17 mouse cellular contexts compared by ENCODE assay signal in genomic region chr11:120641255-120641654, GRCm38 (mm10). TPM values are rescaled to one million over a fixed set of nuclear protein-coding genes. Genes with fewer than 3 reads are reported as not detected.
DNase-seq lines count a peak whose midpoint lies in the region; ATAC-seq lines count a peak whose summit lies in the region.
"Had no signal": no experiment of that assay in that cellular context is flagged by ENCODE, and none has a peak within 500 bp of the region (broad histone marks: within the 10 kb centered on the region; RNA-seq: fewer than 3 reads in every experiment).

No protein-coding gene starts in this region.

- no peak for ATAC-seq in forebrain, embryonic 11.5 days (replicated peaks; ENCODE audit: low FRiP score)
- ATAC-seq in kidney, embryonic 15.5 days (replicated peaks; ENCODE audit: low FRiP score): no peak
- no peak for ATAC-seq in neural tube, embryonic 12.5 days (ENCODE audit: low FRiP score, low read depth)
- ATAC-seq in neural tube, embryonic 15.5 days (ENCODE audit: low FRiP score): no peak
- ATAC-seq: CD4-positive, CD25-positive, alpha-beta regulatory T cell, adult 4 months; liver, embryonic 12.5 days had no signal

- DNase-seq in forebrain, embryonic 10.5 days (ENCODE audit: extremely low spot score, low spot score): no peak
- DNase-seq in forebrain, embryonic 11.5 days (ENCODE audit: low spot score): no peak
- no peak for DNase-seq in kidney, adult 11 months
- no peak for DNase-seq in ovary, postnatal 14 days (ENCODE audit: low spot score)
- no peak for DNase-seq in retina, postnatal 1 day
- DNase-seq: cerebellum, postnatal 14 days; embryo, embryonic 11 days; gastrocnemius, postnatal 10 days; heart, postnatal 14 days; kidney, adult 8-10 months; thymus, postnatal 14 days had no signal

- peaks cover 42% of the 10 kb centered on the region for H3K4me1 ChIP-seq in forebrain, embryonic 10.5 days
- H3K4me1 ChIP-seq in forebrain, embryonic 11.5 days (replicated peaks; ENCODE audit: control insufficient read depth, insufficient read depth, low read length): peaks cover 10% of the 10 kb centered on the region; the same call in 1 of the 2 replicates
- H3K4me1 ChIP-seq in kidney, embryonic 15.5 days: peaks cover 18% of the 10 kb centered on the region
- H3K4me1 ChIP-seq in neural tube, embryonic 12.5 days: peaks cover 21% of the 10 kb centered on the region
- peaks cover 15% of the 10 kb centered on the region for H3K4me1 ChIP-seq in neural tube, embryonic 15.5 days

- no peak overlapping the region for H3K9ac ChIP-seq in forebrain, embryonic 11.5 days (ENCODE audit: low read length)
- 0 out of 2 replicates have a peak overlapping the region, but pooled peaks have one; percentile 17 for H3K9ac ChIP-seq in kidney, embryonic 15.5 days
- peak overlapping the region; percentile 33 for H3K9ac ChIP-seq in neural tube, embryonic 12.5 days
- H3K9ac ChIP-seq in neural tube, embryonic 15.5 days (replicated peaks): no peak overlapping the region; the same call in 1 of the 2 replicates
- H3K9ac ChIP-seq: liver, embryonic 12.5 days had no signal

- H3K4me3 ChIP-seq in forebrain, embryonic 10.5 days: peak overlapping the region; percentile 9; the same call in 1 of the 2 replicates
- no peak overlapping the region for H3K4me3 ChIP-seq in forebrain, embryonic 11.5 days (ENCODE audit: low read depth, low read length)
- H3K4me3 ChIP-seq in kidney, embryonic 15.5 days (replicated peaks): no peak overlapping the region
- no peak overlapping the region for H3K4me3 ChIP-seq in neural tube, embryonic 12.5 days
- no peak overlapping the region for H3K4me3 ChIP-seq in neural tube, embryonic 15.5 days (replicated peaks)
- H3K4me3 ChIP-seq: liver, embryonic 12.5 days; lung, embryonic 15.5 days had no signal

- H3K27me3 ChIP-seq in forebrain, embryonic 10.5 days (ENCODE audit: poor library complexity, severe bottlenecking): peaks cover 17% of the 10 kb centered on the region
- no peaks in the 10 kb centered on the region for H3K27me3 ChIP-seq in forebrain, embryonic 11.5 days (ENCODE audit: control insufficient read depth, insufficient read depth, low read length)
- peaks cover 6% of the 10 kb centered on the region; the same call in 1 of the 2 replicates for H3K27me3 ChIP-seq in kidney, embryonic 15.5 days
- 0 out of 2 replicates have a peak, but pooled peaks cover 6% of the 10 kb centered on the region for H3K27me3 ChIP-seq in neural tube, embryonic 12.5 days (replicated peaks)
- no peaks in the 10 kb centered on the region for H3K27me3 ChIP-seq in neural tube, embryonic 15.5 days (replicated peaks)

- H3K36me3 ChIP-seq in forebrain, embryonic 10.5 days (replicated peaks): no peaks in the 10 kb centered on the region
- H3K36me3 ChIP-seq in forebrain, embryonic 11.5 days (ENCODE audit: control insufficient read depth, insufficient read depth, low read length): no peaks in the 10 kb centered on the region
- H3K36me3 ChIP-seq in kidney, embryonic 15.5 days: no peaks in the 10 kb centered on the region
- no peaks in the 10 kb centered on the region for H3K36me3 ChIP-seq in neural tube, embryonic 12.5 days
- no peaks in the 10 kb centered on the region for H3K36me3 ChIP-seq in neural tube, embryonic 15.5 days
- H3K36me3 ChIP-seq: liver, embryonic 12.5 days; lung, embryonic 15.5 days had no signal

- WGBS in forebrain, embryonic 10.5 days: 68% methylated on average over 9 of the region's 9 CpGs
- WGBS in forebrain, embryonic 11.5 days: 71% methylated on average over 9 of the region's 9 CpGs
- WGBS in kidney, embryonic 15.5 days: 49% methylated on average over 9 of the region's 9 CpGs
- WGBS in neural tube, embryonic 12.5 days: 68% methylated on average over 9 of the region's 9 CpGs
- WGBS in neural tube, embryonic 15.5 days: 63% methylated on average over 9 of the region's 9 CpGs

- H3K9me3 ChIP-seq in forebrain, embryonic 10.5 days: no peaks in the 10 kb centered on the region
- no peaks in the 10 kb centered on the region for H3K9me3 ChIP-seq in forebrain, embryonic 11.5 days (ENCODE audit: control insufficient read depth, low read length)
- no peaks in the 10 kb centered on the region for H3K9me3 ChIP-seq in kidney, embryonic 15.5 days (replicated peaks)
- H3K9me3 ChIP-seq in neural tube, embryonic 12.5 days: no peaks in the 10 kb centered on the region
- H3K9me3 ChIP-seq in neural tube, embryonic 15.5 days (replicated peaks): no peaks in the 10 kb centered on the region
- H3K9me3 ChIP-seq: liver, embryonic 12.5 days; lung, embryonic 15.5 days had no signal

- H3K27ac ChIP-seq in forebrain, embryonic 10.5 days: no peak overlapping the region
- no peak overlapping the region for H3K27ac ChIP-seq in forebrain, embryonic 11.5 days (ENCODE audit: low read depth, low read length)
- no peak overlapping the region for H3K27ac ChIP-seq in kidney, embryonic 15.5 days
- H3K27ac ChIP-seq in neural tube, embryonic 12.5 days: no peak overlapping the region
- H3K27ac ChIP-seq in neural tube, embryonic 15.5 days (replicated peaks): no peak overlapping the region
- H3K27ac ChIP-seq: liver, embryonic 12.5 days; lung, embryonic 15.5 days had no signal

- H3K4me2 ChIP-seq in forebrain, embryonic 11.5 days (ENCODE audit: low read depth, low read length, severe bottlenecking): no peak overlapping the region
- no peak overlapping the region for H3K4me2 ChIP-seq in kidney, embryonic 15.5 days
- H3K4me2 ChIP-seq in neural tube, embryonic 12.5 days (replicated peaks): peak overlapping the region; percentile 12; the same call in 1 of the 2 replicates
- H3K4me2 ChIP-seq in neural tube, embryonic 15.5 days: no peak overlapping the region
- H3K4me2 ChIP-seq: liver, embryonic 12.5 days; lung, embryonic 15.5 days had no signal

RNA-seq across cellular contexts. Expression of gene Pycr1, which starts 2.3 kb away (rescaled TPM):
- 37.5 and 40.5 TPM in 2 replicates for polyA plus RNA-seq in forebrain, embryonic 10.5 days (2016; fragmentation: Nextera tagmentation; extraction: Ambion mirVana)
- 33.7 and 36.9 TPM in 2 replicates for polyA plus RNA-seq in forebrain, embryonic 11.5 days (2014; fragmentation: Nextera tagmentation; extraction: Ambion mirVana)
- 25.4 and 29.3 TPM in 2 replicates for polyA plus RNA-seq in kidney, embryonic 15.5 days (2015; fragmentation: Nextera tagmentation; extraction: Ambion mirVana)
- polyA plus RNA-seq in neural tube, embryonic 12.5 days (2016; fragmentation: Nextera tagmentation; extraction: Ambion mirVana): 27.2 and 27.8 TPM in 2 replicates
- polyA plus RNA-seq in neural tube, embryonic 15.5 days (2015; fragmentation: Nextera tagmentation; extraction: Ambion mirVana): 19.1 and 20.8 TPM in 2 replicates

RNA-seq across cellular contexts. Expression of gene Myadml2, which starts 6.7 kb away (rescaled TPM):
- not detected in 2 replicates for polyA plus RNA-seq in forebrain, embryonic 10.5 days (2016; fragmentation: Nextera tagmentation; extraction: Ambion mirVana)
- 0.51 TPM in 1 of 2 replicates, not detected in the other for polyA plus RNA-seq in forebrain, embryonic 11.5 days (2014; fragmentation: Nextera tagmentation; extraction: Ambion mirVana)
- polyA plus RNA-seq in kidney, embryonic 15.5 days (2015; fragmentation: Nextera tagmentation; extraction: Ambion mirVana): 0.28 and 0.29 TPM in 2 replicates
- 0.81 and 1.1 TPM in 2 replicates for polyA plus RNA-seq in neural tube, embryonic 12.5 days (2016; fragmentation: Nextera tagmentation; extraction: Ambion mirVana)
- polyA plus RNA-seq in neural tube, embryonic 15.5 days (2015; fragmentation: Nextera tagmentation; extraction: Ambion mirVana): 2.5 and 2.6 TPM in 2 replicates
- polyA plus RNA-seq: CD4-positive, CD25-positive, alpha-beta regulatory T cell, adult 4 months had no signal

RNA-seq across cellular contexts. Expression of gene Mafg, which starts 7.9 kb away (rescaled TPM):
- 20.2 and 22.7 TPM in 2 replicates for polyA plus RNA-seq in forebrain, embryonic 10.5 days (2016; fragmentation: Nextera tagmentation; extraction: Ambion mirVana)
- polyA plus RNA-seq in forebrain, embryonic 11.5 days (2014; fragmentation: Nextera tagmentation; extraction: Ambion mirVana): 25.5 and 26.4 TPM in 2 replicates
- 32.2 and 35.9 TPM in 2 replicates for polyA plus RNA-seq in kidney, embryonic 15.5 days (2015; fragmentation: Nextera tagmentation; extraction: Ambion mirVana)
- 39.7 and 40.4 TPM in 2 replicates for polyA plus RNA-seq in neural tube, embryonic 12.5 days (2016; fragmentation: Nextera tagmentation; extraction: Ambion mirVana)
- 40.1 and 41.0 TPM in 2 replicates for polyA plus RNA-seq in neural tube, embryonic 15.5 days (2015; fragmentation: Nextera tagmentation; extraction: Ambion mirVana)

RNA-seq across cellular contexts. Expression of gene Sirt7, which starts 16.2 kb away (rescaled TPM):
- 30.1 and 32.8 TPM in 2 replicates for polyA plus RNA-seq in forebrain, embryonic 10.5 days (2016; fragmentation: Nextera tagmentation; extraction: Ambion mirVana)
- polyA plus RNA-seq in forebrain, embryonic 11.5 days (2014; fragmentation: Nextera tagmentation; extraction: Ambion mirVana): 37.8 and 41.1 TPM in 2 replicates
- 32.7 and 33.9 TPM in 2 replicates for polyA plus RNA-seq in kidney, embryonic 15.5 days (2015; fragmentation: Nextera tagmentation; extraction: Ambion mirVana)
- 46.8 and 56.5 TPM in 2 replicates for polyA plus RNA-seq in neural tube, embryonic 12.5 days (2016; fragmentation: Nextera tagmentation; extraction: Ambion mirVana)
- polyA plus RNA-seq in neural tube, embryonic 15.5 days (2015; fragmentation: Nextera tagmentation; extraction: Ambion mirVana): 43.2 and 45.1 TPM in 2 replicates

RNA-seq across cellular contexts. Expression of gene Notum, which starts 19.7 kb away (rescaled TPM):
- 0.57 and 0.75 TPM in 2 replicates for polyA plus RNA-seq in forebrain, embryonic 10.5 days (2016; fragmentation: Nextera tagmentation; extraction: Ambion mirVana)
- 0.61 and 1.3 TPM in 2 replicates for polyA plus RNA-seq in forebrain, embryonic 11.5 days (2014; fragmentation: Nextera tagmentation; extraction: Ambion mirVana)
- 5.2 and 7.7 TPM in 2 replicates for polyA plus RNA-seq in kidney, embryonic 15.5 days (2015; fragmentation: Nextera tagmentation; extraction: Ambion mirVana)
- polyA plus RNA-seq in neural tube, embryonic 12.5 days (2016; fragmentation: Nextera tagmentation; extraction: Ambion mirVana): 3.1 and 3.4 TPM in 2 replicates
- 6.1 and 7.1 TPM in 2 replicates for polyA plus RNA-seq in neural tube, embryonic 15.5 days (2015; fragmentation: Nextera tagmentation; extraction: Ambion mirVana)
- polyA plus RNA-seq: CD4-positive, CD25-positive, alpha-beta regulatory T cell, adult 4 months had no signal

Comparison
In these comparisons a context has a peak if more than half of its experiments do, and no peak if none do; other contexts are left out.
1. H3K9ac ChIP-seq: peak in kidney, embryonic 15.5 days (single experiment) and neural tube, embryonic 12.5 days (single experiment); none in forebrain, embryonic 11.5 days (single experiment) and neural tube, embryonic 15.5 days (single experiment).